Mouse (Mus musculus) left cerebral cortex, adult 2 months (tissue): ENCODE results near the gene Zfp568. TPM values are rescaled to one million over a fixed set of nuclear protein-coding genes. Genes with fewer than 3 reads are reported as not detected.

Experiments
- DNase-seq, 2 experiments: peaks; one replicate each; pipeline ENCODE4 v3.0.0; 2021 to 2022; ENCODE audit warnings: low spot score in 2 of 2, mixed read lengths in 1 of 2; ENCODE audit errors: extremely low spot score in 1 of 2
- H3K27ac ChIP-seq: fragments of 200-600 bp; 2 replicates; pipeline ENCODE4 v1.8.1; 2022
- H3K4me3 ChIP-seq: fragments of 200-600 bp; 2 replicates; pipeline ENCODE4 v1.8.1; 2022
- CTCF ChIP-seq: fragments of 200-600 bp; IDR thresholded peaks from 2 replicates; pipeline ENCODE4 v1.8.1; 2022; ENCODE audit warnings: antibody characterized with exemption, mild to moderate bottlenecking, moderate library complexity
- intact Hi-C: fragments of 180-260 bp; cut with DNase I; formaldehyde crosslinking; loops from one replicate; pipeline ENCODE4 v1.15.1; 2025
- total RNA-seq, 2 experiments: library from RNA; stranded (reverse); gene quantifications; 2 replicates each; pipeline ENCODE4 v1.2.3; 2021

Zfp568 gene
- total RNA-seq, 2 experiments from 2014 or later = 3.6 to 3.9 TPM

DNA sequence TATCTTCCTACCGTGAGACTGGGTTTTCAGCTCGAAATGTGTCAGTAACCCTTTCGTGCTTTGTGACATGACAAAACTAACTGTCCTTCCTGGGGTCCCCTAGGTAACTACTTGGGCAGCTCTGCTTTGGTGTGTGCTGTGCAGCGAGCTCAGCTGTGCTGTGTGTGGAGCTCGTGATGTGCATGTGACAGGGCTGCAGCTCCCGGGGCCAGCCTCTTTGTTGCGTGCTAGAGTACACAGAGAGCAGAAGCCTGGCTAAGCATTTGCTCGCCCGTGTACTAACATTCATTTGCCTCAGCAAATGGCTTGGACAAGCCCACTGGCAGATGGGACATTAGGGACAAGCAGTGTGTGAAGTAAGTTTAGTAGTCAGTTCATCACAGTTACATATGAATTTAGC, 9.6 kb downstream of the Zfp568 start:
- no peak overlapping the region for H3K4me3 ChIP-seq
- H3K27ac ChIP-seq = no peak overlapping the region
- no peak for TF ChIP-seq CTCF
- no peak for DNase-seq
- intact Hi-C loops = no loop called here

DNA sequence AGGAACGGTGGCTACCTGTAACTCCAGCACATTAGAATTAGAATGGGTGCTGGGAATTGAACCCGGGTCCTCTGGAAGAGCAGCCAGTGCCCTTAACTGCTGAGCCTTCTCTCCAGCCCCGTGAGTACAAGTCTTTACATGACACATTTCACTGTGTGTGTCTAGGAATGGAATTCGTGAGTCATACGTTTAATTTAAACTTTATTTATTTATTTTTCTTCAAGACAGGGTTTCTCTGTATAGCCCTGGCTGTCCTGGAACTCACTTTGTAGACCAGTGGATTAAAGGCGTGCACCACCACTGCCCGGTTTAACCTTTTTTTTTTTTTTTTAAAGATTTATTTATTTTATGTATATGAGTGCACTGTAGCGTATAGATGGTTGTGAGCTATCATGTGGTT, 11.4 kb downstream of the Zfp568 start:
- no peak for DNase-seq
- Histone ChIP-seq H3K4me3 (no peak overlapping the region), H3K27ac (no peak overlapping the region)
- intact Hi-C loops = no loop called here
- TF ChIP-seq CTCF = no peak

DNA sequence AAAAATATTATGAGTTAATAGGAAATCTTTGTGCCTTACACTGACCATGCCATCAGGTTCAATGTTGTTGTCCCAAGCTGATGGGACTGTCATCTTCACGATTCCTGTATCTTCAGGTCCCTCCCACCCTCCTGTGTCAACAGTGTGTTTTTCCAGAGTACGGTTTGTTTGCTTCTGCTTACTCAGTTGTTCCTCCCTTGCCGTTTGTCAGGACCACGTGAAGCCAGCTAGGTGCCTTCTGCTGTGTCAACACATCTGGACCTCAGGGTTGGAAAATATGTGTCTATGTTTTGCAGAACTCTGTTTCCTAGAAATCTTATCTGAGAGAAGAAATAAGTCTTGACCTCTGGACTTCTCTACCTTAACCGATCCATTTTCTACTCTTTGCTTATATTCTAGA, 16.8 kb downstream of the Zfp568 start:
- Histone ChIP-seq H3K27ac (no peak overlapping the region), H3K4me3 (no peak overlapping the region)
- intact Hi-C loops = no loop called here
- no peak for TF ChIP-seq CTCF
- no peak for DNase-seq

DNA sequence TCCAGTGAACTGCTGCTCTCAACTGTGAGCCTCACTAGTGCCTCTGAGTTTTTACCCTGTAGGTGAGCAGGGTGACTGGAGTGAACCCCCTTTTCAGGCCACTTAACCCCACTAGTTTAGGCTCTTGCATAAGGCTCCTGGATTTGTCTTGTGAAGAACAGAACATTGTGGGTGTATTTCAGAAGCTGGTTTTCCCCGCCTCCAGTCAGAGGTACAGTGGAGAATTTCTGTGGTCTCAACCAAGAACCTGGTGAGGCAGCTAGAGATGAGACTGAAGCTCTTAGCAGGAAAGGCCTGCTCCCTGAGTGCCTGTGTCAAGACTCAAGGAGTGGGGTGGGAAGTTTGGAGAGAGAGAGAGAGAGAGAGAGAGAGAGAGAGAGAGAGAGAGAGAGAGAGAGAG, 23.8 kb downstream of the Zfp568 start:
- intact Hi-C loops = no loop called here
- peak overlapping the region; percentile 67 for H3K27ac ChIP-seq
- TF ChIP-seq CTCF = no peak
- no peak for DNase-seq
- no peak overlapping the region for H3K4me3 ChIP-seq

DNA sequence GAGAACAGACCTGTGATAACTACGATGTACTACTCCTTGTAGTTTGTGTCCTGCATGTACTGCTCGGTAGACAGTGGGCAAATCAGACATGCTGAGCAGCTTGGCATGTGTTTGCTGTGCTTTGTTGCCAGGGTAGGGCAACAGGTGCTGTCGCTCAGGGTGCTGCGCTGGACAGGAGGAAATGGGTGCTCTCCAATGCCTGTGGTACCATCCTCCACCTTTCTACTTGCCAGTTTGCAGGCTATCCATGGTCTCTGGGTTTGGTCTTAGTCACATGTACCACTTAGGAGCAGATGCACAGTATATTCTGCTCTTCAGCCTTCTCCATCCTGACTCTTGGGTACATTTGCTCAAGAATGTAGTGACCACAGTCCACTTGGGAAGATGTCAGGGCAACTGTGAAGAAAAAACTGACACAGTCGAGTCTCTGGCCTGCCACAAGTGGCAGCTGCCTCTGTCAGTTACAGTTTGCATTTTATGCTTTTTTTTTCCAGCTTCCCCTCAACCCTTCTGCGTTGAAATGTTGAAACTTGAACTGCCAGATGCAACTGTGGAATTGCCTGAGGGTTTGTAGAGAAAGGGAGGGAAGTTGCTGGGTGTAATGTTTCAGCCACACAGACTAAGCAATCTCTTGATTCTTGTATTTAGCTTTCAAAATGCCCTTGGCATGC, 24.4 kb downstream of the Zfp568 start:
- TF ChIP-seq CTCF = no peak
- Histone ChIP-seq H3K27ac (peak overlapping the region; percentile 36; the same call in 1 of the 2 replicates), H3K4me3 (no peak overlapping the region)
- DNase-seq = no peak
- intact Hi-C loops = no loop called here

DNA sequence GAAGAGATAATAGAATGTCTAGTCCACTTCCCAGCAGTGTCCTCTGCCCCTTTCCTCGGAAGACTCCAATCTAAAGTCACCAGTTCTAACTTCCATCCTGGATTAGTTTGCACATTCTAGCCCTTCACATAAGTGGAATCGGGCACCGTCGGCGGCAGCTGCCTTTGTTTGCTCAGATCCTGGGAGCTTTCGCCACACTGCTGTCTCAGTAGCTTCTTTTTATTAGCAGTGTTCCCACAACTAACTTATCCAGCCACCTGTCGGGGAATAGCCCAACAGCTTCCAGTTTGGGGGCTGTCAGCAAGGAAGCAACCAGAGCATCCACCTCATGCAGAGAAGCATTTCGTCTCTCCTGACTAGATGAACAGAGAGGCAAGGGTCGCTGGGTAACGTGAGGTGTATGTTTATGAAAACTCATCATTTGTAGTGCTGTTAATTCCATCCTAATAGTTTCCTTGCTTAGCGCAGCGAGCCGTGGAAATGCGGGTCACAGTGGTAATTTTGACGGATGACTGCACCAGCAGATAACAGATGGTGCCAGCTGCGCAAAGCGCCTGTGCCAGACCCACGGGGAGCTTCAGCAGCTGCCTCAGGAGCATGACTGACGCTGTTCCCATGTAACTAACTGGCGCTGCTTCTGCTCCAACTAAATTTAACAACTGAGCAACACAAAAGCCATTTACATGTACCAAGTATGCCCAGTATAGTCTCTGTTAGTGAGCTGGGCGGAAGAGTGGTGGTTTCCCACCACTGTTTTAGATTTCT, 25.7 kb downstream of the Zfp568 start:
- peak; percentile 53 to 55 for DNase-seq
- Histone ChIP-seq H3K4me3 (no peak overlapping the region), H3K27ac (peak overlapping the region; percentile 50)
- intact Hi-C loops = loop anchor here (5.0 kb wide), 2 partner anchors 78 to 163 kb away; no protein-coding TSS in a partner anchor
- no peak for TF ChIP-seq CTCF

DNA sequence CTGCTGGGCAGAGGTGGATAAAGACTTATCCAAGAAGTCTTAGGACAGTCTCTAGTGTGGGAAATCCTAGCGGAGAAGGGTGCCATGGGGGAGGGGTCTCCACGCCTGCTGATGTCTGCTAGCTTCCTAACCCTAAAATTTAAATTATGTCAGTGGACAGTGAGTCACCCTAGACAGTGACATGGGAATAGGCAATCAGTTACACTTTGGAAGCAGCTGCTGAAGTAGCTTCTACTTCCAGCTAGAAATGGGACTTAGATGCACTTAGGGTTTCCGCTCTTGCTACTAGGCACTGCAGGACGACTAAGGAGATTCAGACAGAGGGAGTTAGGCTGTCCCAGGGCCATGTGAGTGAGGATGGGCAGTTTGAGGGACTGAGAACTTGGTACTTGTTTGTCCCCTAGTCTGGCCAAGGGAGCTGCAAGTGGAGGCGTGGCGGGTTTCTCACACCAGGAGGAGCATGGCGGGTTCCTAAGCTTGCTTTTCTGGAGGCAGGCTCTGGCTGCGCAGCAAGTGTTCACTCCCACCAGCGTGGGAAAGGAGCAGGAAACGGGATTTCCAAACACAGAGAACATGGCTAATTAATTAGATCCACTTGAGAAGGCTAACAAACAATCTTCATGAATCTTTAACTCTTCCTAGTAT, 26.9 kb downstream of the Zfp568 start:
- intact Hi-C loops = loop anchor here (5.0 kb wide), 2 partner anchors 77 to 162 kb away; no protein-coding TSS in a partner anchor
- DNase-seq = peak in 1 of 2 experiments; percentile 42
- TF ChIP-seq CTCF = no peak
- no peak overlapping the region; the same call in 1 of the 2 replicates for H3K27ac ChIP-seq
- no peak overlapping the region for H3K4me3 ChIP-seq

DNA sequence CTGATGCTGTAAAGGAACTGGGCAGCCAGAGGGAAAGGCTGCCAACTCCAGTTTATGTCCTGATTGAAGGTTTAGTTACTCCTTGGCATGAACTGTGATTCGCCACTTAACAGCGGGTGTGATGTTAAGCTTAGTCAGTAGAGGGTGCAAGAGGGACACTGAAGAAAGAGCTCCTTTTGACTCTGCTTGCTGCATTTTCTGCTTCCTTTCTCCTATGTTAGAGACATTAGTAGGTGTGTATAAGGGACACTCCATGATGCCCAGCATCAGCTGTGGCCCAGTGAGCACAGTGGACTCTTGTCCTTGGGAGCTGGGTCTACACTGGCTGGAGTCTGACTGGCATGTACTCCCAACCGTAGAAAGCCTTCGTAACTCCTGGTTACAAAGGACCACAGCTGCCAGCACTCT, 29.2 kb downstream of the Zfp568 start:
- TF ChIP-seq CTCF = peak; percentile 81
- no peak overlapping the region for H3K27ac ChIP-seq
- no peak overlapping the region for H3K4me3 ChIP-seq
- DNase-seq = peak; percentile 36 to 62
- intact Hi-C loops = loop anchor here (2.0 to 5.0 kb wide), 3 partner anchors 74 to 192 kb away; no protein-coding TSS in a partner anchor

DNA sequence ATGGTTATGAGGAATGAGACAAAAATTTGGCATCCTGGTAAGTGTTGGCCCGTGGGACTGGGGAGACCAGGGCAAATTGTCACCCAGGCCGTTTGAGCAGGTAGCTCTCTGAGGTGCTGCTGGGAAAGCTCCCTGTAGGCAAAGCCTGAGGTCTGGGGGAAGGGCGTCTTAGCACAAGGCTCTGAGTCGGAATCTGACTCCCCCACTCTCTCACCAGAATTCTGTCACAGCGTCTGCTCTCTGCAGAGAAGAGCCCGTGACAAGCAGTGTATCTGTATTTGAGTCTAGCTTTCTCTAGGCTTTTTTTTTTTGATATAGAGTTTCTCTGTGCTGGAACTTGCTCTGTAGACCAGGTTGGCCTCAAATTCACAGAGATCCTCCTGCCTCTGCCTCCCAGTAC, 33.5 kb downstream of the Zfp568 start:
- H3K27ac ChIP-seq = no peak overlapping the region
- intact Hi-C loops = no loop called here
- no peak for TF ChIP-seq CTCF
- H3K4me3 ChIP-seq = no peak overlapping the region
- DNase-seq = no peak

DNA sequence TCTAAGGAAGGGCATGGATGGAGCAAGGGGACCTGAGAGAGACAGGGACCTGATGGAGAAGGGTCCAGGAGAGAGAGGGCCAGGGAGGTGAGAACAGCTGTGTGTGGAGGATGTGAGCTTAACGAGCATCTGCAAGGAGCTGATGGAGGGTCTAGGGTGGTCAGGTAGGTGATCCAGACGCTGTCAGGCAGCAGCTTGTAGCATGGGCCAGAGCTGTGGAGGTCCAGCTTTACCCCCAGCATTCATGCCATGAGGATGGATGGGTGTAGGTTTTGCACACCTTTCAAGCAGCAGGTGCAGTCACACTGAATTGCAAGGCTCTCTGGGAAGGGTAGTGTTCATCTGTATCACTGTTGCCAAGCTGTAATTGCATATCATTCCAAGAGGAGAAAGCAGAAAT, 35.8 kb downstream of the Zfp568 start:
- TF ChIP-seq CTCF = no peak
- H3K4me3 ChIP-seq = no peak overlapping the region
- intact Hi-C loops = no loop called here

DNA sequence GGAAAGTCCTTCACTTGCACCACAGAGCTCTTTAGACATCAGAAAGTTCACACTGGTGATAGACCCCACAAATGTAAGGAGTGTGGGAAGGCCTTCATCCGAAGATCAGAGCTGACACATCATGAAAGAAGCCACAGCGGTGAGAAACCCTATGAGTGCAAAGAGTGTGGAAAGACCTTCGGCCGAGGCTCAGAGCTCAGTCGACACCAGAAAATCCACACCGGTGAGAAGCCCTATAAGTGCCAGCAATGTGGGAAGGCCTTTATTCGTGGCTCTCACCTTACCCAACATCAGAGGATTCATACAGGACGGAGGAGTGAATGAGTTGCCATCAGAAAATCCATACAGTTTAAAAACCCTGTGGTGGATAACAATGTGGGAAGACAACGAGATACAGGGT, 39.6 kb downstream of the Zfp568 start:
- no peak for TF ChIP-seq CTCF
- Histone ChIP-seq H3K4me3 (no peak overlapping the region), H3K27ac (no peak overlapping the region)
- intact Hi-C loops = no loop called here
- no peak for DNase-seq

More for the DNA sequence above, 35.8 kb downstream of the Zfp568 start:
- DNase-seq = no peak
- H3K27ac ChIP-seq = no peak overlapping the region

DNA sequence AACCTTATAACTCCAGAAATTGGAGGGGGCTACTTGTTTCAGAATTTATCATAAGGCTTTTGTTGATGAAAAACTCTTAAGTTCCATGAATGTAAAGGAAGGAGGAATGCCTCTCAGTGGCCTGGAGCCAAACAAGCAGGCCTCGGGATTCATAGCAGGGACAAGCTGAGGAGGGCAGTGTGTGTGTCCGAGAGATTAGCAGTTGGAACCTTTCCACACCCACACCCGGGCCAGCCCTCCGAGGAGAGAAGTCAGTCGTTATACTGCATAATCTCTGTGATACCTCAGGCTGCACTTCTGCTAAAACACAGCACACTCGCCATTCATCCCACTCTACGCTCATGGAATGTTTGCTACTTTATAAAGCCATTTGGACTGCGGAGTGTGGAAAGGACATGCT, 40.0 kb downstream of the Zfp568 start:
- Histone ChIP-seq H3K27ac (no peak overlapping the region), H3K4me3 (no peak overlapping the region)
- no peak for TF ChIP-seq CTCF
- intact Hi-C loops = no loop called here
- no peak for DNase-seq
